Mouse (Mus musculus): Measurements from ENCODE around the gene Disp3.

DNA sequence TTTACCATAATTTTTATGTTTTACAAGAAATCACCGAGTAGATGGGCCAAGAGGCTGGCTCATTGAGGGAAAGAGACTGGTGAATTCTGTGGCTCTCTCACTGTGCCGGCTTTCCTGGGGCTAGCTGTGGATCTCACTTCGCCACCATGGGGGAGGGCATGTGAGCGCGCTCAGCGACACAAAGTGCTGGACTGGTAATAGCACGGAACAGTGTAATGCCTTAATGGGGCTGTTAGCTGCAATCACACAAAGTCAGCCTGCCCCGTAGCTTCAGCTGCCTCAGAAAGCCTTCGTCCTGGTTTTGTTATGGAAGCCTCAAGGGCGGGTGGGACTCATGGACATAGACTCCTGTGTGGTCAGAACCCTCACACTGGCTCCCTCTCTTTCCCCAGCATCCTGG, 89.0 kb downstream of the Disp3 start:
- no peak for TF ChIP-seq CTCF (IDR thresholded peaks at IDR 0.05; ENCODE audit: low read depth)
- no peak for TF ChIP-seq EP300 (optimal IDR thresholded peaks at IDR 0.05)

Measured in stomach, postnatal 0 days (tissue).